Mouse (Mus musculus) cortical plate, adult 2 months (tissue): ENCODE data around the gene Slc50a1. TPM values are rescaled to one million over a fixed set of nuclear protein-coding genes. Genes with fewer than 3 reads are reported as not detected.

Source experiments
- H3K27ac ChIP-seq: fragments of 200-500 bp; 2 replicates; pipeline ENCODE4 v1.5.1; 2012; ENCODE audit warnings: low read length, control low read depth, inconsistent platforms; ENCODE audit not compliant: insufficient read depth
- H3K4me1 ChIP-seq: fragments of 200-500 bp; 2 replicates; pipeline ENCODE4 v1.6.1; 2011; ENCODE audit warnings: low read length; ENCODE audit not compliant: control insufficient read depth, insufficient read depth
- H3K4me3 ChIP-seq: fragments of 200-500 bp; 2 replicates; pipeline ENCODE4 v1.5.1; 2011; ENCODE audit warnings: mild to moderate bottlenecking, low read length, control low read depth; ENCODE audit not compliant: insufficient read depth
- CTCF ChIP-seq: fragments of 200-500 bp; IDR thresholded peaks from 2 replicates; pipeline ENCODE4 v1.5.1; 2011; ENCODE audit warnings: mild to moderate bottlenecking, control low read depth, low read length; ENCODE audit not compliant: insufficient read depth; ENCODE audit errors: extremely low read depth
- POLR2A ChIP-seq: fragments of 200-500 bp; IDR thresholded peaks from 2 replicates; pipeline ENCODE4 v1.6.1; 2011; ENCODE audit warnings: mild to moderate bottlenecking, low read length, control low read depth; ENCODE audit not compliant: insufficient read depth; ENCODE audit errors: extremely low read depth
- polyA plus RNA-seq: library from polyadenylated mRNA; depleted of rRNA; stranded (reverse); fragments of >200 nt; gene quantifications from 2 replicates; pipeline ENCODE4 v1.2.3, GENCODE M21; 2012

Gene Slc50a1
- polyA plus RNA-seq, 1 experiment, result 106 TPM

GRCm38 (mm10) chr3:89295685-89296230 is 25.4 kb upstream of the Slc50a1 start:
- TF ChIP-seq POLR2A, result no peak
- no peak for TF ChIP-seq CTCF
- H3K27ac ChIP-seq, result no peak overlapping the region

GRCm38 (mm10) chr3:89294195-89294594 is 23.8 kb upstream of the Slc50a1 start:
- Histone ChIP-seq H3K4me1 (peaks cover 3% of the 10 kb centered on the region), H3K27ac (no peak overlapping the region), H3K4me3 (no peak overlapping the region)
- no peak for TF ChIP-seq CTCF
- TF ChIP-seq POLR2A, result no peak

More at GRCm38 (mm10) chr3:89295685-89296230, 25.4 kb upstream of the Slc50a1 start:
- Histone ChIP-seq H3K4me1 (peaks cover 3% of the 10 kb centered on the region), H3K4me3 (no peak overlapping the region)

- Histone ChIP-seq H3K27ac (no peak overlapping the region), H3K4me1 (peaks cover 3% of the 10 kb centered on the region), H3K4me3 (no peak overlapping the region)
- no peak for TF ChIP-seq CTCF
- TF ChIP-seq POLR2A, result no peak
Measured at GRCm38 (mm10) chr3:89293247-89293918, 23.0 kb upstream of the Slc50a1 start.

- H3K27ac ChIP-seq, result no peak overlapping the region
- H3K4me1 ChIP-seq, result peaks cover 3% of the 10 kb centered on the region
- H3K4me3 ChIP-seq, result no peak overlapping the region
- TF ChIP-seq CTCF (no peak), POLR2A (no peak)
Measured at GRCm38 (mm10) chr3:89292303-89292702, 21.9 kb upstream of the Slc50a1 start.

GRCm38 (mm10) chr3:89291874-89292273 is 21.5 kb upstream of the Slc50a1 start:
- TF ChIP-seq POLR2A, result no peak
- TF ChIP-seq CTCF, result no peak
- H3K4me3 ChIP-seq, result no peak overlapping the region
- no peak overlapping the region for H3K27ac ChIP-seq
- peaks cover 3% of the 10 kb centered on the region for H3K4me1 ChIP-seq

- TF ChIP-seq CTCF, result no peak
- no peak for TF ChIP-seq POLR2A
- H3K27ac ChIP-seq, result no peak overlapping the region
- H3K4me3 ChIP-seq, result no peak overlapping the region
- H3K4me1 ChIP-seq, result no peaks in the 10 kb centered on the region
Measured at GRCm38 (mm10) chr3:89288503-89288928, 18.1 kb upstream of the Slc50a1 start.

GRCm38 (mm10) chr3:89287286-89287685 is 16.9 kb upstream of the Slc50a1 start:
- no peaks in the 10 kb centered on the region for H3K4me1 ChIP-seq
- TF ChIP-seq POLR2A (no peak), CTCF (no peak)

GRCm38 (mm10) chr3:89285526-89285925 is 15.2 kb upstream of the Slc50a1 start:
- TF ChIP-seq CTCF (no peak), POLR2A (no peak)
- H3K4me1 ChIP-seq, result no peaks in the 10 kb centered on the region
- no peak overlapping the region for H3K4me3 ChIP-seq
- H3K27ac ChIP-seq, result no peak overlapping the region

More at GRCm38 (mm10) chr3:89287286-89287685, 16.9 kb upstream of the Slc50a1 start:
- Histone ChIP-seq H3K4me3 (no peak overlapping the region), H3K27ac (no peak overlapping the region)

GRCm38 (mm10) chr3:89284261-89284660 is 13.9 kb upstream of the Slc50a1 start:
- TF ChIP-seq POLR2A (no peak), CTCF (no peak)
- no peak overlapping the region for H3K27ac ChIP-seq
- peaks cover 2% of the 10 kb centered on the region; the same call in 1 of the 2 replicates for H3K4me1 ChIP-seq
- H3K4me3 ChIP-seq, result no peak overlapping the region

GRCm38 (mm10) chr3:89282291-89282643 is 11.9 kb upstream of the Slc50a1 start:
- H3K4me3 ChIP-seq, result no peak overlapping the region
- TF ChIP-seq CTCF (no peak), POLR2A (no peak)
- peaks cover 2% of the 10 kb centered on the region; the same call in 1 of the 2 replicates for H3K4me1 ChIP-seq
- no peak overlapping the region for H3K27ac ChIP-seq
